Mouse (Mus musculus) kidney, embryonic 14.5 days (tissue): ENCODE results near the gene Drg1. TPM values are rescaled to one million over a fixed set of nuclear protein-coding genes. Genes with fewer than 3 reads are reported as not detected.
A peak's percentile ranks its signal among the peaks of the same experiment; 100 is the strongest.
"Not testable (repeated sequence)": the region's sequence is repeated elsewhere in the genome, so short reads cannot be mapped to it uniquely, and the experiment has no call there.

ENCODE experiments used
- ATAC-seq: fragments of 200-750 bp; cut with Nextera tagmentation; 2 replicates; pipeline ENCODE4 v1.8.0; 2017; ENCODE audit warnings: moderate number of reproducible peaks, mild to moderate bottlenecking, moderate TSS enrichment, moderate library complexity; ENCODE audit not compliant: low FRiP score, low TSS enrichment
- H3K27ac ChIP-seq: fragments of 300-500 bp; sonication (generic); 2 replicates; pipeline ENCODE4 v1.5.1; 2014; ENCODE audit warnings: low read depth, mild to moderate bottlenecking, low read length, moderate library complexity, mixed read lengths
- H3K27me3 ChIP-seq: fragments of 300-500 bp; sonication (generic); 2 replicates; pipeline ENCODE4 v1.6.1; 2014; ENCODE audit warnings: mild to moderate bottlenecking, low read length; ENCODE audit not compliant: control insufficient read depth, insufficient read depth
- H3K36me3 ChIP-seq: fragments of 300-500 bp; sonication (generic); 2 replicates; pipeline ENCODE4 v1.6.1; 2014; ENCODE audit warnings: low read length, mixed read lengths; ENCODE audit not compliant: control insufficient read depth, insufficient read depth
- H3K4me1 ChIP-seq: fragments of 300-500 bp; sonication (generic); 2 replicates; pipeline ENCODE4 v1.6.1; 2014; ENCODE audit warnings: low read length, mixed read lengths; ENCODE audit not compliant: control insufficient read depth, insufficient read depth
- H3K4me2 ChIP-seq: fragments of 300-500 bp; sonication (generic); replicated peaks from 2 replicates; pipeline ENCODE4 v1.6.1; 2014; ENCODE audit warnings: low read depth, mild to moderate bottlenecking, low read length
- H3K4me3 ChIP-seq: fragments of 300-500 bp; sonication (generic); 2 replicates; pipeline ENCODE4 v1.5.1; 2014; ENCODE audit warnings: mild to moderate bottlenecking, low read length
- H3K9ac ChIP-seq: fragments of 300-500 bp; sonication (generic); 2 replicates; pipeline ENCODE4 v1.6.1; 2014; ENCODE audit warnings: low read depth, mild to moderate bottlenecking, low read length, moderate library complexity
- H3K9me3 ChIP-seq: fragments of 300-500 bp; sonication (generic); 2 replicates; pipeline ENCODE4 v1.6.1; 2016; ENCODE audit warnings: low read length; ENCODE audit not compliant: control insufficient read depth
- WGBS: fragments of 180-500 bp; shearing (Covaris S2); extraction: QIAGEN DNeasy Blood & Tissue Kit; methylation state at CpG from one replicate; pipeline ENCODE4 v1.1.7; 2014; 5-methylcytosine and 5-hydroxymethylcytosine counted together
- polyA plus RNA-seq: library from polyadenylated mRNA; unstranded; fragments of >200 nt; fragmentation: Nextera tagmentation; extraction: Ambion mirVana; gene quantifications from 2 replicates; pipeline ENCODE4 v1.2.1, GENCODE M21; 2014

Gene Drg1
- polyA plus RNA-seq, 1 experiment from 2014 or later: 249 TPM

GRCm38 (mm10) chr11:3142413-3142812 lies 123.8 kb downstream of the Drg1 start:
- H3K9ac ChIP-seq, H3K27me3 ChIP-seq, H3K27ac ChIP-seq, H3K36me3 ChIP-seq, H3K9me3 ChIP-seq, H3K4me3 ChIP-seq, H3K4me2 ChIP-seq, H3K4me1 ChIP-seq: not testable (repeated sequence)
- peak; percentile 72 for ATAC-seq
- WGBS: 90% methylated on average over 4 of the region's 5 CpGs

GRCm38 (mm10) chr11:3140967-3141535 lies 125.2 kb downstream of the Drg1 start:
- not testable (repeated sequence) for H3K9me3 ChIP-seq, H3K9ac ChIP-seq, H3K4me3 ChIP-seq, H3K4me2 ChIP-seq, ATAC-seq, H3K36me3 ChIP-seq, H3K27me3 ChIP-seq, H3K27ac ChIP-seq, H3K4me1 ChIP-seq

GRCm38 (mm10) chr11:3138323-3138722 lies 127.9 kb downstream of the Drg1 start:
- H3K9ac ChIP-seq, H3K4me1 ChIP-seq, H3K36me3 ChIP-seq, H3K4me2 ChIP-seq, H3K27me3 ChIP-seq, H3K27ac ChIP-seq, H3K4me3 ChIP-seq, ATAC-seq, H3K9me3 ChIP-seq: not testable (repeated sequence)
- 90% methylated on average over 2 of the region's 2 CpGs for WGBS

Other genes starting within 250 kb of the Drg1 start
- gene Sfi1, start 73.0 kb downstream of the Drg1 start, polyA plus RNA-seq: 10.5 and 12.7 TPM in 2 replicates
- gene Eif4enif1, start 64.0 kb downstream of the Drg1 start, polyA plus RNA-seq: 46.8 and 65.8 TPM in 2 replicates
- gene Patz1, start 22.5 kb upstream of the Drg1 start, polyA plus RNA-seq: 55.9 and 76.6 TPM in 2 replicates
- 7.0 and 7.8 TPM in 2 replicates for gene Pik3ip1, start 64.0 kb upstream of the Drg1 start, polyA plus RNA-seq
- gene Limk2, start 142.8 kb upstream of the Drg1 start, polyA plus RNA-seq: 32.6 and 41.7 TPM in 2 replicates
- 23.6 and 45.2 TPM in 2 replicates for gene Rnf185, start 185.9 kb upstream of the Drg1 start, polyA plus RNA-seq
- 0.39 and 0.77 TPM in 2 replicates for gene Pla2g3, start 221.9 kb upstream of the Drg1 start, polyA plus RNA-seq
- 0.40 and 0.61 TPM in 2 replicates for gene Inpp5j, start 238.4 kb upstream of the Drg1 start, polyA plus RNA-seq
- gene Selenom, start 248.3 kb upstream of the Drg1 start, polyA plus RNA-seq: 82.1 and 107 TPM in 2 replicates